Mouse (Mus musculus) B cell, adult 2 months (primary cell): ENCODE data around the gene Pla2g4c.

Experiments
- DNase-seq, 2 experiments: peaks; one replicate each; pipeline ENCODE4 v3.0.0; 2022

Gene Pla2g4c

GRCm38 (mm10) chr7:13397832-13398231 lies 73.4 kb downstream of the Pla2g4c start, which contains the start of gene Cabp5:
Gene Cabp5, plus strand, starts transcription at chr7:13398132.
- DNase-seq, result no peak
